Mouse (Mus musculus) spleen, adult 12 weeks (tissue): Measurements from ENCODE around the gene Vwa8.

Experiments
- DNase-seq: peaks from one replicate; pipeline ENCODE4 v3.0.0; 2022; ENCODE audit warnings: low spot score

Gene Vwa8

DNA sequence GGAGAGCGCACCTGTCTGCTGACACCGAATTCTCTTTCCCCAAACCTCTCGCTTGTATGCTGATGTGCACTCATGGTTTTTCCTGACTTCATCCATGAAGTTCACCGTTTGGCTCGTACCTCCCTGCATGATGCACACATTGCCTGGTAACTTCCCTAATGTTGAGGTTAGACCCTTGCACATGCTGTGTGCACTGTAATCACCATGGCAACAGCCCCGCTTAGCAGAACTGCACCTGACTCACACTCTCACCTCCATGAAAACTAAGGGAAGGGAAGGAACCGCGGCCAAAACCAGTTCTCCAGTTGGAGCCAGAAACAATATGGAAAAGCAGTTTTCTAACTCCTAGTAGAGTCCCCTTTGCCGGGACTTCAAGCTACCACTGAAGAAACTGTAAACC, 294.8 kb downstream of the Vwa8 start:
- no peak for DNase-seq

DNA sequence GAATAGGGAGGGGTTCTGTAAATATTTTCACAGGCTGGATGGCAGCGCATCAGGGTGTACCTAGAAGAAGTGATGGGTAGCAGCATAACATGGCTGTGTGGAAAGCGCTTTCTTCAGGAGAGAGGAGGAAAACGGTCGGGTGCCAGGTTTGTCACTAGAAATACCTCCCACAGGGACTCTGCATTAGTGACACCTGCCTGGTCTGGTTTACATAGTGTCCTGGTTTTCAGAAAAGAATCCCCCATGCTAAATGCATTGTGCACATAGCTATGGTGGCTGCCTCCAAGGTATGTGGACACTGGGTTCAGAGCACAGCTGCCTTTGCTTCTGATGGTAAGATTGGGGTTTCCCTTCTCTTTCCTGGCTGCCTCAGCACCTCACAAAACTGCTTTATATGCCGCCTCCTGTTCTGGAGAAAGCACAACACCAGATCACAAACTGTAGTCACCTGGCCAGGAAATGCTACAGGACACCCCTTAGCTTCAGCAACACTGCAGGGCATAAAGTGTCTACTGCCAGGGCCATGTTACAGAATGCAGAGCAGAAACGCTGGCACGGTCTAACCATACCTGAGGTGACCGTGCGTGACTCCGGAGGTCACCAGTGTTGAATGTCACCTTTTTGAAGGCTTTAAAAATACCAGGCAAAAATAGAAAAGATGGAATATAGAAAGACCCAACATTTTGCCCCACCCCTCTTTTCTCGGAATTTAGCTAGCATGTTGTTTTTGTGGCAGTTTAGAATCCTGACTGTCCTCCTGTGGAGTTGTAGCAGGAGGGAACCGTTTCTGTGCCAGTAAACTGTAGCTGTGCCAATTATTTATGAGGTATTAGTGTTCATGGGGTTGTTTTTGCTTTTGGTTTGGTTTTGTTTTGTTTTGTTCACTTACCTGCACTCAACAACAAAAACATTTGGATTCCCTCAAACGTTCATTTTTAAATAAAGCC, 295.7 kb downstream of the Vwa8 start:
- no peak for DNase-seq

DNA sequence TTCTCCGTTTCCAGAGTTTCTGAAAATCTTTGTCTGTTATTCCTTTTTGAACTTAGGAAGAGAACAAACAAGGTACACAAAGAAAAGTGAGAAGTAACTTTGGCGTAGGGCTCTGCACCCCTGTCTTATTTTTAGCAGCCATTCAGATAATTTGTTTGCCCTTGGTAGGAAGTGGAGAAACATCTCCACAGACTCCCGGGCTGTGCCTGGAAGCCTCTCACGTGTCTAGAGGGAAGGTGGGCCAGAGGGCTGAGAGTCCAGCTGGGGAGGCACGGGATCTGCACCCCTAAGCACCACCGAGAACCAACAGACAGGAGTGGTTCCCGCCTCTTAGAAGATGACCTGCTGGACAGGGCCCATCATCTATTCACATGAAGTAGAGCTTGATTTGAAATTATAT, 302.9 kb downstream of the Vwa8 start:
- no peak for DNase-seq

DNA sequence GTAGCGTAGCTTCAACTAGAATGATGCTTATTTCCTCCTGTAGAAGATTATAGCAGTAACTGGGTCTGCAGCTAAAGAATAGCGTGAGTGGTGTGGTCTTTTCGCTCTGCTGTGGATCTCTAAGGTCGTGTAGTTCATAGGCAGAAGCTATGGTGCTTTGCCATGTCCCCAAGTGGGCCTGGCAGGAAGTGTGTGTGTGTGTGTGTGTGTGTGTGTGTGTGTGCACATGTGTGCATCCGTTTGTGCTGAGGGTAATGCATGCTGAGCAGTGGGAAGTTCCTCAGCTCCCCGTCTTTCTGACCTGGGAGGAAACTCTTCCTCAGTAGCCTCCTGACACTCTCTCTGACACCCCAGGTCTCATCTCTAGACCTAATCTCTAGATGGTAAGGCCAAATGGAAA, 305.0 kb downstream of the Vwa8 start:
- DNase-seq: no peak

DNA sequence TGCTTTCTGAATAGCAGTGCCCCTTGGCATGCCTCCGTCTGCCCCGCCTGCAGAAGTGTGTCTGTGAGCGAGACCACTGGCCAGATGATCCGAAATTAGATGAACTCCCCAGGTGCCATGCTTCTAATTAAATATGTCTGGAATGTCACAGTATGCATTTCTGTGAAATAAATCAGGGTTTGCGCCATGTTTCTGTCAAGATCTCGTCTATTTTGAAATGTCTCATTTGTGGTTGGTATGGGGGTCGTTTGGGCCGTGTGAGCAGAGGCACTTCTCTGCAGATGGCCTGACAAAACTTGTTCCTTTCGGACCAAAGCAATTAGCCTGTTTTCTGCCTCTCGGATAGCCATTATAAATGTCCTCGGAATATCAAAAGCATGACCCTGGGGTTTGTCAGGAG, 306.1 kb downstream of the Vwa8 start:
- no peak for DNase-seq

DNA sequence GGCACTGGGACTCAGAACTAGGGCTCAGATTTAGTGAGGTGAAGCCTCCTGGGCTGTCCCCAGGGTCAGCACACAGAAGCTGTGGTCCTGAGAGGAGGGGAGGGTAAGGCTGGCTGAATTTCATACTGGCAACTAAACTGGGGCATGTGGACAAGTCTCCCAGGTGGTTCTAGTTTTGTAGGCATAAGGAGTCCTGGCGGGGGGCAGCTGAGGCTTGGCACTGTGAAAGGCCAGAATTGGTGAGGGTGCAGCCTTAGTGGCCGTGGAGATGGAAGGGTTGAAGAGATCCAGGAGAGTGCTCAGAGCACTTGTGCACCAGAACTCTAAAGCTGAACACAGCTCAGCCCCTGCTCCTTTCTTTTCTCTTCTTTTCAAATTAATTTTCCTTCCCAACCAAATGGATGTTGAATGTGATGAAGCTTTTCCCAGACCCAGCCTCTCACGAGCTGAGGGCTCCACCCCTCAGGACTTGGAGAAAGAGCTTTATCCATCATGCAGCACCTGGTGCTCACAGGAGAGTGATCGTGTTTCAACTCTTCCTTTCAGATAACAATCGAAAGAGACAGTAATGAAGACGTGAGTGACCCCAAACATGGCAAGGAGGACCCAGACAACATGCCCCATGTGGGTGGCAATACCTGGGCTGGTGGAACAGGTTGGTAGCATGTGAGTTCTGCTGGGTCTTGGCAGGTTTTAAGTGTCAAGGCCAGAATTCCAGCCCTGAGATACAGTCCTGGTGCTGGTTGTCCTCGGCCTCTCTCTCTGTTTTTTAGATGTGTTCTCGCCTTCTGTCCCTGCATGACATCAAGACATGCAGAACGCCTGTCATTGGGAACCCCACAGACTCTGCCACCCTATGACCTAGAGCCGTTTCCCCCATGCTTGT, 307.9 kb downstream of the Vwa8 start:
- no peak for DNase-seq

DNA sequence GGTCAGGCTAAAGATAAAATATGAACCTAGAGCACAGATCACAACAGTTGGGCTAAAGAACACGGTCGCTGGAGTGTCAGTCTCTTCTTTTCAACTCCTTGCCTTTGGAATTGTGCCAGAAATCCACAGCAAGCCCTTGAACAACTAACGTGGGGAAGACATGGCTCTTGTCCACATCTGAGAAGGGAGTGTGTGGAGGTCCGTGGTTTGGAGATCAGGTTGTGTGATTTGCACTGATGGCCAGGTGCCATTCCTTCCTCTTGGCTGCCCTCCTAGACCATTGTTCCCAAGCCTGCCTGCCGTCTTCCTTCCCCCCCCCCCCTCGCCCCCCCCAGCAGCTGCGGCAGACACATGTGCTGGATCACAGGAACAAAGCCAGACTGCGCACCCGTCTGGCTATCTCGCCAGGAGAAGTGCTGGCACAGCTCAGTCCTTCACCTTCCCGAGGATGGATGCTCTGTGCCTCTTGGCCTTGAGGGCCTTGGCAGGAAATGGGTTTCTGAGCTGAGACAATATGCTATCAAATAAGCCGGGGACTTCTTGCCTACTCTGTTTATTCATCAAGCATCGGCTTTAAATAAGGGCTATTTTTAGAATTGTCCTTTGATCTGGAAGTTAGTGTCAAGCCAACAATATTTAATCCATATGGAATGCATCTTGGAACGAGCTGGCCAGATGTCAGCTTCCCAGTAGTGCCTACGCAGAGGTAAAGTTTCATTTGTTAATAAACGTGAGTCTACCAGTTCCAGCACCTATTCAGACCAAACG, 308.8 kb downstream of the Vwa8 start:
- no peak for DNase-seq

DNA sequence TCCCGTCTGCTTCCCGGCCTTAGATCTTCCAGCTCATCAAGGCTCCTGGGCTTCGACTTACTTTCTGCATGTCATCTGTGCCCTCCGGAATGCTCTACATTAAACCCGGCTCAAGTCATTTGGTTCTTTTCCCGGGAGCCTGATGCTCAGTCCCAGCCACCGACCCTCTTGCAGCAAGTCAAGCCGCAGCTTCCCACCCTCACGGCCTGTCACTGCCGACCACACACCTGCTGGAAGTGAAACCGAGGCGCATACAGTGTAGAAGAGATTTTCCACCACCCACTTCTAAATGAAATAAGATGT, 309.3 kb downstream of the Vwa8 start:
- DNase-seq: no peak

DNA sequence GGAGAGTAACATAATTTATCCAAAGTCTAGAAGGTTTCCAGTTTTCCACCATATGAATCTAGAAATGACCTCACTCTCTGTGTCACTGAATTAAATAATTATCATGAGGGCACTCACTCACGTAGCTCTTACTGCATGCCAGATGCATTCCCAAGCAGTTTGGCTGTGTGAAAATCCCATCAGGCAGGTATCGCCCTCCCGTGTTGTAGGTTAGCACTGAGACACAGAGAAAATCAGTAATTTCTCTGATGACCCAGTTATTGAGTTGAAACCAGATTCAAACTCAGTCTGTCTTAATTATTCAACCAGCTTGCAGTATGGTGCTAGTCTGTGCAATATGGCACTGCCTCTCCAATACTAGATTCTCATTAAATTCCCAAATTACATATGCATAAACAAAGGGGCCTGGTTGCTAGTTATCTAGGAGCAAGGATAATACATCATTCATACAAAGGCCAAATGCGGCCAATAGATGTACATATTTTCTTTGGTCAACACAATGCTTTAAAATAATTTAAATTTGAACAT, 309.9 kb downstream of the Vwa8 start:
- no peak for DNase-seq

DNA sequence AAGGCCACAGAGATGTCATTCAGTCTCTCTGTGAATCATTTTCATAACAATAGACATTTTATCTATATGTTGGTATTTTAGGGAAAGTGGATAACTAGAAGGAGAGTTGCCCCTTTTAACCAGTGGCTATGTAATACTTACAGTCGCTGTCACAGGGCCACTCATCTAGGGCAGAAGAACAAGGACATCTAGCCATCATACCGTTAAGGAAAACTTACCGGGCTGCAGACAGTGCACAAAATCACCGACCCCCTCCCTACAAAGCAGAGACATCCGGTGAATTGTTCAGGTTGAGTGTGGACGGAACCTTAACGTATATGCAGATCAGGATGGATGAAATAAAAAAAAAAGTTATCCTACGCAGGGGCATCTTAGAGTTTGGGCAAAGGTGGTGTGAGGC, 310.6 kb downstream of the Vwa8 start:
- DNase-seq: no peak

DNA sequence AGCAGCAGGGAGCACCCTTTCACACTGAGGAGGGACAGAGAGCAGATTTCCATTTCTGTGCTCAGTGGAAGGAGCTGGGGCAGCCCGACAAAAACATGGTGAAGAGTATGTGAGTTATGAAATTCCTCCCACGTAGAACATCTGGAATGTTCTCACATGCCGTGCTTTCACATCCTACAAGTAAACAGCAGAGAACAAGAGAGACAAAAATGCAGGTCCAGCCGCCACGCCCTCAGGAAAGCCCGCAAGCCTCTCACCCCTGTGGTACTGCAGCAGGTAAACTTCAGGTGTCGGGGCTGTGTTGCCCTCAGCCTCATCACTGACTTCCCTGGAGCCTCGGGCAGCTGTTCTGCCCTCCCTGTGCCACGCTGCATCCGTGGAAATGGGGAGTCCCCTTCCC, 311.6 kb downstream of the Vwa8 start:
- no peak for DNase-seq

DNA sequence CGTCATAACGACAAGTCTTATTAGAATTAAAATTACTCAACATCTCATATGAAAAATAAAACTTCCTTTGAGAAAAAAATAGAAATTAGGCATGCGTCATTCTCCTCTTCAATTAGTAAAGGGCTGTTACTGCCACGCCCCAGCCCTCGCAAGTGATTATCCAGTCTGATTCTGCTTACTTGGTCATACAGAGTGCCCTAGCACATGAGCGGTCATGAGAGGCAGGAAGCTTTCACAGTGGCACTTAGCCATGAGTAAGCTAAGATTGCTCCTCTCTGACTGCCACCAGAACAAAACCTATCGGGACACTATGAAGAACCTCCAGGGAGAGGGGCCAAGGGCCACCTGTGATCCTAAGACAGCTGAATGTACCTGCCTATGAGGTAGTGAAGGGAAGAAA, 312.1 kb downstream of the Vwa8 start:
- DNase-seq: no peak

DNA sequence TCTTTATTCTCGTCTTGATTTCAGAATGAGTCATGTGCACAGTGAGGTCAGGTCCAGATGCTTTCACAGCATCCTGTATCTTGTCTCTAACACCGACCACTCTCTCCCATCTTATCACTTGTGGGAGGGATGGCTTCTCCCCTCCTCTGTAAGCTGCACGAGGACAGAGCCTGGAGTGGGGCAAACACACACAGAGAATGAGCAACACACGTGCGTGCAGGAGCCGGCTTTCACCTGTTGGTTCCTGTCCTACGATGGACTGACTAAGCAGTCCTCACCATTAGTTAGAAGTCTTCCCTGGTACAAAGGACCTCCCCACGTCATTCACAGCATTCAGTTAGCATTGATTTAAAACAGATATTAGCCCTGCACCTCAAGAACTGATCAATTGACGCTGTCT, 312.9 kb downstream of the Vwa8 start:
- no peak for DNase-seq

DNA sequence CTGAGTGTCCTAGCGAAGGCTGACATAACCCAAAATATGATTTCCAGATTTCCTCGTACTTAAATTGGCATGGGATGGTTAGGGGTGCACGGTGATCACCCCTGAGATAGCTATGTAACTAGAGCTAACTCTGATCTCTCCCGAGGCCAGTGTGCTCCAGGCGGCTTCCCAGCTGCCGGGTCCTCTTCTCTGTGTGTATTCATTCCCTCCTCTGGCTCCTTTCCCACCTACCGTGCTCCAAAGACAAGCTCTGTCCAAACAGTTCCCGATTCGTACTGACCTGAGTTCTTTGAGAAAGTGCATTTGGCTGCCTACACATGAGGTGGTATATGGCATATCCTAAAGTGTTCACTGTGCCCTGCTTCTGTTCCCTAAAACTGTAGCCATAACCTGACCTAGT, 313.8 kb downstream of the Vwa8 start:
- no peak for DNase-seq

DNA sequence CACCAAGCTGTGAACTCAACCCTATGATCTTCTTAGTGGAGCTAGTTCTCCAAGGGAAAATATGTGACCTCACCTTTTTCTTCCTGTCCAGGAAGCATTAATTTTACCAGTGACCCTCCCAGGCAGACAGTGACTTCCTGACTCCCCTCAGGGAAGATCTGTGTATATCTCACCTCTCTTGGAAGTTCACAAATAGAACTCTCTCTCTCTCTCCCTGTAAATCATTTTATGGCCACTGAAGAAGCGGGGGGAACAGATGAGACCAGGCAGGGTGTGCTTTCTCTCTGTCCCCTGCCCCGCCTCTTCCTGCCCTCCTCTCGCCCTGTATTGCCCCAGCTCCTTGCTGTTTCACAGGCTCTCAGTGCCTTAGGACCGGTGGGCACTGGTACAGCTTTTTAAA, 315.5 kb downstream of the Vwa8 start:
- DNase-seq: no peak

DNA sequence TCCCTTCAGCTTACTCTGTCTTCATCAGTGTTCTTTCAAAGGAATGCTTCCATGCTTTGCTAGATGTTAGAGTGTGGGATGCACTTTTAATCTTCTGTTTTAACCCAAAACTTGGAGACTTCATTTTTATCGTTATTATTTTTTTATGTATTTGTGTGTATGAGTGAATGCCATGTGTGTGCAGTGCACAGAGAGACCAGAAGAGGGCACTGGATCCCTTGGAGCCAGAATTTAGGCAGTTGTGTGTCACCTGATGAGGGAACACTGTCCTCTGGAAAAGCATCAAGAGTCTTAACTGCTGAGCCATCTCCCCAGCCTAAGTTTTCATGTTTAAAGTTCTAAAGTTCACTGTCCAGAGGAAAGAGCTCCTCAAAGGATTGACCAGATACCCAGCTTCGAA, 316.1 kb downstream of the Vwa8 start:
- DNase-seq: no peak

DNA sequence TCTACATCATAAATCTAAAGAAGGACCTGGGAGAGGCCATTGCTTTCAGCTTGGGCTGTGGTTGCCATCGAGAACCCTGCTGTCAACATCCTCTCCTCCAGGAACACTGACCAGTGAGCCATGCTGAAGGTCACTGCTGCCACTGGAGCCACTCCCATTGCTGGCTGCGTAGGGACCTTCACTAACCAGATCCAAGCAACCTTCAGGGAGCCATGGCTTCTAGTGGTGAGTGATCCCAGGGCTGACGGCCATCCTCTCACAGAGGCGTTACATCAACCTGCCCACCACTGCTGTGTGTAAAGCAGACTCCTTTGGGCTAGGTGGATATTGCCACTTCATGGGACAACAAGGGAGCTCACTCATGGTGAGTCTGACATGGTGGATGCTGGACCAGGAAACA, 325.7 kb downstream of the Vwa8 start:
- DNase-seq: no peak

DNA sequence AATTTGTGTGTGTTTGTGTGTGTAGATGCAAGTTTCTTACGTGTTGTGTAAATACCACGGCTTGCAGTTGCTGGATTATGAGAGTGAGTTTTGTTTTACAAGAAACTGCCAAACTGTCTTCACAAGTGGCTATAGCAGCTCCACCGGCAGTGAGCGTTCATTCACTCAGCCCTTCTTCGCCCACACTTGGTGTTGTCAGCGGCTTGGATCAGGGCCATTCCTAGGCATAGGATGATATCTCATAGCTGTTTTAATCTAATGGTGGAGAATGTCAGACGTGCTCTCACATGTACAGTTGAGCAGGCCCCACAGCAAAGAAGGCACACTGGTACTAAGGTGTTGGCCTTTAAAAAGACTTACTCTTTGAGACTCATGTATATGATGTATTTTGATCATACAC, 328.9 kb downstream of the Vwa8 start:
- no peak for DNase-seq

DNA sequence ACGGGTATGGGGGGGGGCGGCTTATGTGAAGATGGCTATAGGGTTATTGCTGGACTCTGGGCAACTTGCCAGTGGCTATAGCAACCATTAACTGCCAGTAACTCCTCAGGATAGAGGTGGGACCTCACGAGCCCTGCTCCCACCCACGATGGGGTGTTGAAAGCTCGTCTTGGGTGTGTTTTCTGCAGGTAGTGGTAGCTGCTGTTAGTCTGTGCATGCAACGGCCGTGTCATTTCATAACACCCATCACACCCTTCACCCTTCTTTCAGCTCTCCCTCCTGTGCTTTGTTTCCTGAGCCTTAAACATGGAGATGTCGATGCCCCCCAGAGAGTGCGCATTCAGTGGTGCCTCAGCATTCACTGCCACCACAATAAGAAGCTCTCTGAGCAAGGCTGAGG, 329.4 kb downstream of the Vwa8 start:
- no peak for DNase-seq

DNA sequence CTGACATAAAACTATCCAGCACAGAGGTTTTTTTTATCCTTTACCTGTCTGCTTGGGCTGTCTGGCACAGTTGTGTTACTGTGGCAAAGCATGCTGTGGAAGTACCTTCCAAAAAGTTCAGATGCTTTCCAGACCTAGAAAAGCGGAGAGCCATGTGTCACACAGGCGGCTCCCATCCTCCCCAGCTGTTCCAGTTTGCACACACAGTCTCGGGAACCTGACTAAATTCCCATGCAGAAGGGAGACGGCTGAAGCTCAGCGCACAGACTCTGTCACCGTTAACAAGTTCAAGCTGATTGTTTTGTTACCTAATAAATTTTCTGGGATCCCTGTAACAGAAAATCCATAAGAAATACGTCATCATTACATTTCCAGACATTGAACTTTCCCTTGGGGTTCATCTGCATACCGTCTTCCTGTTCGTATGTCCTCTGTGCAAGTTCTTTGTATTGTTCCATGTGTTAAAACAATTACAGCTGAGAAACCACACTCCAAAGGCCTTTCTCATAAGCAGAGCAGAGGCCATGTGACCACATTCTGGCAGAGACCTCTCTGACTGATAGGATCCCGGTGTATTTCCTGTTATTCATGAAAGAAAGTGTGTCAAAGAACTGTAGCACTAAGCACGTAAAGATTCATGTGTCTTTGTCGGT, 331.4 kb downstream of the Vwa8 start:
- no peak for DNase-seq

DNA sequence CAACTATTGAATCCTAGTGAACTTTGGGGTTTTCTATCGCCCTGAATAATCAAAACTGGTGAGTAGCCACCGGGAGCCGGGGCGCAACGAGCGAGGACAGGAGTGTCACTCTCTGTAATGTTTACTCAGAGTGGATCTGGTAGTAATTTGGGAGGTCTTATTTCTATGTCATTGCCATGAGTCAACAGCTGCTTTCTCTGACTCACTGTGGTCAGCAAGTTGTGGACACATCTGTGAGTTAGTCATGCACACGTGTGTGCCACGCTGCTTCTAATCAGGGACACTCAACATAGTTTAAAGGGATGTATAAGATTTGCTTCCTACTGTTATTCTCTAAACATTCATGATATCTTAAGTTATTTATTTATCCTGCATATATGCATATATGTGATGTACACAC, 332.9 kb downstream of the Vwa8 start:
- no peak for DNase-seq

DNA sequence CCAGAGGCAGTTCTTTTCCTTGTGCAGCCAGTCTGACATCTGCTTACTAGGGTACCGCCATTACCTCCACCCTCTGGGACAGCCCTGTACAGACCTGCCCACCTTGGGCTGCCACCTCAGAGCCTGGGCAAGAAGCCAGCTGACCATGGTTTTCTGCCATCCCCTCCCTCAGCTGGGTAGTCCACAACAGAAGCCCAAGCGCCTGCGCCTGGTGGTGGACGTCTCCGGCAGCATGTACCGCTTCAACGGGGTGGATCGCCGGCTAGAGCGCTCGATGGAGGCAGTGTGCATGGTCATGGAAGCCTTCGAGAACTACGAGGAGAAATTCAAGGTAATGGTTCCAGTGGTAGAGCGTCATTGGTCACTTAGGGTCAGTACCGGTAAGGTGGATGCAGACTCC, 333.9 kb downstream of the Vwa8 start:
- no peak for DNase-seq
